Mouse (Mus musculus) cortical plate, adult 2 months (tissue): ENCODE measurements around the gene Nlrp6. TPM values are rescaled to one million over a fixed set of nuclear protein-coding genes. Genes with fewer than 3 reads are reported as not detected.
"Not testable (repeated sequence)": the region's sequence is repeated elsewhere in the genome, so short reads cannot be mapped to it uniquely, and the experiment has no call there.

Experiments used
- H3K27ac ChIP-seq: fragments of 200-500 bp; 2 replicates; pipeline ENCODE4 v1.5.1; 2012; ENCODE audit warnings: low read length, control low read depth, inconsistent platforms; ENCODE audit not compliant: insufficient read depth
- H3K4me1 ChIP-seq: fragments of 200-500 bp; 2 replicates; pipeline ENCODE4 v1.6.1; 2011; ENCODE audit warnings: low read length; ENCODE audit not compliant: control insufficient read depth, insufficient read depth
- H3K4me3 ChIP-seq: fragments of 200-500 bp; 2 replicates; pipeline ENCODE4 v1.5.1; 2011; ENCODE audit warnings: mild to moderate bottlenecking, low read length, control low read depth; ENCODE audit not compliant: insufficient read depth
- CTCF ChIP-seq: fragments of 200-500 bp; IDR thresholded peaks from 2 replicates; pipeline ENCODE4 v1.5.1; 2011; ENCODE audit warnings: mild to moderate bottlenecking, control low read depth, low read length; ENCODE audit not compliant: insufficient read depth; ENCODE audit errors: extremely low read depth
- POLR2A ChIP-seq: fragments of 200-500 bp; IDR thresholded peaks from 2 replicates; pipeline ENCODE4 v1.6.1; 2011; ENCODE audit warnings: mild to moderate bottlenecking, low read length, control low read depth; ENCODE audit not compliant: insufficient read depth; ENCODE audit errors: extremely low read depth
- polyA plus RNA-seq: library from polyadenylated mRNA; depleted of rRNA; stranded (reverse); fragments of >200 nt; gene quantifications from 2 replicates; pipeline ENCODE4 v1.2.3, GENCODE M21; 2012; rRNA removed

The Nlrp6 gene
- polyA plus RNA-seq, result 0.44 and 0.54 TPM in 2 replicates

GRCm38 (mm10) chr7:140920418-140921029 lies at the start of gene Nlrp6:
Nlrp6 (plus strand) TSS chr7:140920902.
- Histone ChIP-seq H3K27ac (no peak within 1 kb of the TSS), H3K4me1 (no peaks in the 10 kb centered on the region), H3K4me3 (no peak within 1 kb of the TSS)
- TF ChIP-seq CTCF (no peak), POLR2A (no peak)

- Histone ChIP-seq H3K4me3 (no peak overlapping the region), H3K4me1 (no peaks in the 10 kb centered on the region), H3K27ac (no peak overlapping the region)
- TF ChIP-seq POLR2A (no peak), CTCF (no peak)
Measured at GRCm38 (mm10) chr7:140874224-140874623, 46.5 kb upstream of the Nlrp6 start.

- no peak overlapping the region for H3K27ac ChIP-seq
- H3K4me1 ChIP-seq, result no peaks in the 10 kb centered on the region
- TF ChIP-seq POLR2A (no peak), CTCF (no peak)
- H3K4me3 ChIP-seq, result no peak overlapping the region
Measured at GRCm38 (mm10) chr7:140877364-140877763, 43.3 kb upstream of the Nlrp6 start.

GRCm38 (mm10) chr7:140879355-140879754 lies 41.3 kb upstream of the Nlrp6 start:
- TF ChIP-seq CTCF (no peak), POLR2A (no peak)
- no peak overlapping the region for H3K27ac ChIP-seq
- no peak overlapping the region for H3K4me3 ChIP-seq
- peaks cover 2% of the 10 kb centered on the region; the same call in 1 of the 2 replicates for H3K4me1 ChIP-seq

GRCm38 (mm10) chr7:140880419-140880818 lies 40.3 kb upstream of the Nlrp6 start:
- H3K4me3 ChIP-seq, result no peak overlapping the region; the same call in 1 of the 2 replicates
- peaks cover 2% of the 10 kb centered on the region; the same call in 1 of the 2 replicates for H3K4me1 ChIP-seq
- no peak for TF ChIP-seq CTCF
- TF ChIP-seq POLR2A, result no peak
- no peak overlapping the region for H3K27ac ChIP-seq

- H3K27ac ChIP-seq, result no peak overlapping the region
- peaks cover 2% of the 10 kb centered on the region; the same call in 1 of the 2 replicates for H3K4me1 ChIP-seq
- H3K4me3 ChIP-seq, result peak overlapping the region; percentile 68
- TF ChIP-seq CTCF (no peak), POLR2A (no peak)
Measured at GRCm38 (mm10) chr7:140880865-140881515, 39.7 kb upstream of the Nlrp6 start.

GRCm38 (mm10) chr7:140881696-140882468 lies 38.8 kb upstream of the Nlrp6 start, which contains the start of the genes Psmd13 and Sirt3:
Psmd13 (plus strand) TSS chr7:140881968.
Sirt3 (minus strand) TSS chr7:140882309.
- H3K27ac ChIP-seq, result peak within 1 kb of the TSS; percentile 13; the same call in 1 of the 2 replicates
- TF ChIP-seq POLR2A (peak; percentile 76), CTCF (no peak)
- peaks cover 2% of the 10 kb centered on the region; the same call in 1 of the 2 replicates for H3K4me1 ChIP-seq
- peak within 1 kb of the TSS; percentile 68 for H3K4me3 ChIP-seq

GRCm38 (mm10) chr7:140882469-140882803 lies 38.3 kb upstream of the Nlrp6 start:
- peaks cover 2% of the 10 kb centered on the region; the same call in 1 of the 2 replicates for H3K4me1 ChIP-seq
- peak overlapping the region; percentile 68 for H3K4me3 ChIP-seq
- H3K27ac ChIP-seq, result no peak overlapping the region
- no peak for TF ChIP-seq CTCF
- no peak for TF ChIP-seq POLR2A

GRCm38 (mm10) chr7:140890636-140891035 lies 30.1 kb upstream of the Nlrp6 start:
- H3K4me3 ChIP-seq, H3K27ac ChIP-seq, H3K4me1 ChIP-seq: not testable (repeated sequence)
